Mouse (Mus musculus): ENCODE data around the gene Itga4. TPM values are rescaled to one million over a fixed set of nuclear protein-coding genes. Genes with fewer than 3 reads are reported as not detected.

The Itga4 gene
- 8.3 and 10.2 TPM in 2 replicates for polyA plus RNA-seq (2015; fragmentation: Nextera tagmentation; extraction: Ambion mirVana)

- Histone ChIP-seq H3K27ac (ENCODE audit: low read depth) (peak within 1 kb of the TSS; percentile 95), H3K36me3 (replicated peaks; ENCODE audit: insufficient read depth, low read length) (no peaks in the 10 kb centered on the region), H3K4me3 (ENCODE audit: low read depth, low read length) (peak within 1 kb of the TSS; percentile 69), H3K27me3 (ENCODE audit: insufficient read depth, low read length) (no peaks in the 10 kb centered on the region; the same call in 1 of the 2 replicates), H3K9me3 (ENCODE audit: low read length) (no peaks in the 10 kb centered on the region), H3K4me2 (ENCODE audit: low read depth, low read length) (peak within 1 kb of the TSS; percentile 76), H3K4me1 (ENCODE audit: insufficient read depth) (peaks cover 22% of the 10 kb centered on the region), H3K9ac (replicated peaks) (peak within 1 kb of the TSS; percentile 78)
- WGBS (ENCODE audit: insufficient replicate concordance), result under 1% methylated on average over 41 of the region's 41 CpGs
- peak; percentile 94 for DNase-seq
- TF ChIP-seq EP300 (IDR thresholded peaks at IDR 0.05; ENCODE audit: low read depth), result peak; percentile 61
- peak; percentile 89 for TF ChIP-seq CTCF (IDR thresholded peaks at IDR 0.05; ENCODE audit: low read depth)
- ATAC-seq, result peak; percentile 73
Measured at GRCm38 (mm10) chr2:79255192-79256000, at the start of gene Itga4. Gene Itga4, plus strand, starts transcription at chr2:79255426.

GRCm38 (mm10) chr2:79206191-79206755 lies 49.0 kb upstream of the Itga4 start:
- ATAC-seq (no peak), DNase-seq (no peak)
- TF ChIP-seq EP300 (IDR thresholded peaks at IDR 0.05; ENCODE audit: low read depth) (no peak), CTCF (IDR thresholded peaks at IDR 0.05; ENCODE audit: low read depth) (no peak)
- H3K4me2 ChIP-seq (ENCODE audit: low read depth, low read length), result no peak overlapping the region
- no peak overlapping the region for H3K27ac ChIP-seq (ENCODE audit: low read depth)
- WGBS (ENCODE audit: insufficient replicate concordance), result 50% methylated on average over 4 of the region's 4 CpGs
- H3K9ac ChIP-seq (replicated peaks), result no peak overlapping the region
- H3K27me3 ChIP-seq (ENCODE audit: insufficient read depth, low read length), result no peaks in the 10 kb centered on the region
- H3K4me1 ChIP-seq (ENCODE audit: insufficient read depth), result 0 out of 2 replicates have a peak, but pooled peaks cover 2% of the 10 kb centered on the region
- H3K9me3 ChIP-seq (ENCODE audit: low read length), result no peaks in the 10 kb centered on the region
- no peaks in the 10 kb centered on the region for H3K36me3 ChIP-seq (replicated peaks; ENCODE audit: insufficient read depth, low read length)
- H3K4me3 ChIP-seq (ENCODE audit: low read depth, low read length), result no peak overlapping the region

GRCm38 (mm10) chr2:79214982-79215381 lies 40.2 kb upstream of the Itga4 start:
- Histone ChIP-seq H3K4me2 (ENCODE audit: low read depth, low read length) (no peak overlapping the region), H3K4me3 (ENCODE audit: low read depth, low read length) (no peak overlapping the region), H3K9ac (replicated peaks) (no peak overlapping the region), H3K4me1 (ENCODE audit: insufficient read depth) (no peaks in the 10 kb centered on the region), H3K36me3 (replicated peaks; ENCODE audit: insufficient read depth, low read length) (no peaks in the 10 kb centered on the region), H3K9me3 (ENCODE audit: low read length) (no peaks in the 10 kb centered on the region), H3K27me3 (ENCODE audit: insufficient read depth, low read length) (no peaks in the 10 kb centered on the region), H3K27ac (ENCODE audit: low read depth) (no peak overlapping the region)
- DNase-seq (no peak), ATAC-seq (no peak)
- no peak for TF ChIP-seq EP300 (IDR thresholded peaks at IDR 0.05; ENCODE audit: low read depth)
- no peak for TF ChIP-seq CTCF (IDR thresholded peaks at IDR 0.05; ENCODE audit: low read depth)

GRCm38 (mm10) chr2:79215479-79215878 lies 39.7 kb upstream of the Itga4 start:
- Histone ChIP-seq H3K4me1 (ENCODE audit: insufficient read depth) (no peaks in the 10 kb centered on the region), H3K9ac (replicated peaks) (no peak overlapping the region), H3K4me2 (ENCODE audit: low read depth, low read length) (no peak overlapping the region), H3K9me3 (ENCODE audit: low read length) (no peaks in the 10 kb centered on the region), H3K4me3 (ENCODE audit: low read depth, low read length) (no peak overlapping the region), H3K36me3 (replicated peaks; ENCODE audit: insufficient read depth, low read length) (no peaks in the 10 kb centered on the region), H3K27me3 (ENCODE audit: insufficient read depth, low read length) (no peaks in the 10 kb centered on the region), H3K27ac (ENCODE audit: low read depth) (no peak overlapping the region)
- no peak for ATAC-seq
- no peak for DNase-seq
- 71% methylated on average over 3 of the region's 3 CpGs for WGBS (ENCODE audit: insufficient replicate concordance)
- no peak for TF ChIP-seq CTCF (IDR thresholded peaks at IDR 0.05; ENCODE audit: low read depth)
- no peak for TF ChIP-seq EP300 (IDR thresholded peaks at IDR 0.05; ENCODE audit: low read depth)

GRCm38 (mm10) chr2:79224714-79225426 lies 30.4 kb upstream of the Itga4 start:
- 70% methylated on average over 3 of the region's 3 CpGs for WGBS (ENCODE audit: insufficient replicate concordance)
- ATAC-seq (no peak), DNase-seq (no peak)
- Histone ChIP-seq H3K9me3 (ENCODE audit: low read length) (no peaks in the 10 kb centered on the region), H3K9ac (replicated peaks) (no peak overlapping the region), H3K4me1 (ENCODE audit: insufficient read depth) (no peaks in the 10 kb centered on the region), H3K4me3 (ENCODE audit: low read depth, low read length) (no peak overlapping the region), H3K4me2 (ENCODE audit: low read depth, low read length) (no peak overlapping the region), H3K27me3 (ENCODE audit: insufficient read depth, low read length) (no peaks in the 10 kb centered on the region), H3K27ac (ENCODE audit: low read depth) (no peak overlapping the region), H3K36me3 (replicated peaks; ENCODE audit: insufficient read depth, low read length) (no peaks in the 10 kb centered on the region)
- TF ChIP-seq EP300 (IDR thresholded peaks at IDR 0.05; ENCODE audit: low read depth), result no peak
- no peak for TF ChIP-seq CTCF (IDR thresholded peaks at IDR 0.05; ENCODE audit: low read depth)

GRCm38 (mm10) chr2:79227805-79228241 lies 27.4 kb upstream of the Itga4 start:
- H3K9me3 ChIP-seq (ENCODE audit: low read length), result no peaks in the 10 kb centered on the region
- 33% methylated on average over 4 of the region's 4 CpGs for WGBS (ENCODE audit: insufficient replicate concordance)
- no peak overlapping the region for H3K4me2 ChIP-seq (ENCODE audit: low read depth, low read length)
- no peaks in the 10 kb centered on the region for H3K36me3 ChIP-seq (replicated peaks; ENCODE audit: insufficient read depth, low read length)
- ATAC-seq, result peak; percentile 19; the same call in 1 of the 2 replicates
- H3K27me3 ChIP-seq (ENCODE audit: insufficient read depth, low read length), result no peaks in the 10 kb centered on the region
- no peak for DNase-seq
- no peak overlapping the region for H3K9ac ChIP-seq (replicated peaks)
- H3K4me3 ChIP-seq (ENCODE audit: low read depth, low read length), result no peak overlapping the region
- TF ChIP-seq EP300 (IDR thresholded peaks at IDR 0.05; ENCODE audit: low read depth) (no peak), CTCF (IDR thresholded peaks at IDR 0.05; ENCODE audit: low read depth) (no peak)
- H3K4me1 ChIP-seq (ENCODE audit: insufficient read depth), result no peaks in the 10 kb centered on the region
- no peak overlapping the region for H3K27ac ChIP-seq (ENCODE audit: low read depth)

Data from liver, postnatal 0 days (tissue).